Mouse (Mus musculus): ENCODE measurements at regions not wholly inside any gene's neighbourhood (a gene's known extent, or its start where the extent isn't known, plus 50 kb on each side); places are given as distances from the start of the nearest gene placed in this dataset.

- no peak for TF ChIP-seq POU5F1 (IDR thresholded peaks at IDR 0.05; ENCODE audit: borderline replicate concordance, low read length)
- TF ChIP-seq CTCF (conservative IDR thresholded peaks at IDR 0.05; ENCODE audit: low read length), result no peak
These were observed 93.3 kb downstream of the Cyp26b1 start for GRCm38 (mm10) chr6:84500255-84500886.

Measured in E14TG2a.4 (cell line).